Mouse (Mus musculus) liver, embryonic 11.5 days (tissue): ENCODE data around the gene Calml3. TPM values are rescaled to one million over a fixed set of nuclear protein-coding genes. Genes with fewer than 3 reads are reported as not detected.

Experiments used
- ATAC-seq: fragments of 200-750 bp; cut with Nextera tagmentation; replicated peaks from 2 replicates; pipeline ENCODE4 v1.8.0; 2017; ENCODE audit warnings: moderate number of reproducible peaks, mild to moderate bottlenecking, moderate TSS enrichment, moderate library complexity; ENCODE audit not compliant: low FRiP score
- DNase-seq: peaks from one replicate; pipeline ENCODE4 v3.0.0-alpha.2; 2017; ENCODE audit warnings: low spot score
- H3K27ac ChIP-seq: fragments of 300-500 bp; sonication (generic); 2 replicates; pipeline ENCODE4 v1.5.1; 2014; ENCODE audit warnings: mild to moderate bottlenecking, low read depth, low read length, control low read depth
- H3K27me3 ChIP-seq: fragments of 300-500 bp; sonication (generic); replicated peaks from 2 replicates; pipeline ENCODE4 v1.6.1; 2014; ENCODE audit warnings: low read length, mixed read lengths; ENCODE audit not compliant: control insufficient read depth, insufficient read depth
- H3K36me3 ChIP-seq: fragments of 300-500 bp; sonication (generic); 2 replicates; pipeline ENCODE4 v1.6.1; 2014; ENCODE audit warnings: mild to moderate bottlenecking, low read length, moderate library complexity, mixed read lengths; ENCODE audit not compliant: control insufficient read depth, insufficient read depth
- H3K4me1 ChIP-seq: fragments of 300-500 bp; sonication (generic); replicated peaks from 2 replicates; pipeline ENCODE4 v1.6.1; 2014; ENCODE audit warnings: low read length, mixed read lengths; ENCODE audit not compliant: control insufficient read depth, insufficient read depth
- H3K4me2 ChIP-seq: fragments of 300-500 bp; sonication (generic); 2 replicates; pipeline ENCODE4 v1.6.1; 2014; ENCODE audit warnings: mild to moderate bottlenecking, control low read depth, moderate library complexity
- H3K4me3 ChIP-seq: fragments of 300-500 bp; sonication (generic); 2 replicates; pipeline ENCODE4 v1.5.1; 2014; ENCODE audit warnings: low read depth, low read length, control low read depth
- H3K9ac ChIP-seq: fragments of 300-500 bp; sonication (generic); 2 replicates; pipeline ENCODE4 v1.6.1; 2014; ENCODE audit warnings: low read depth, low read length, control low read depth
- H3K9me3 ChIP-seq: fragments of 300-500 bp; sonication (generic); 2 replicates; pipeline ENCODE4 v1.6.1; 2016; ENCODE audit warnings: low read length, inconsistent platforms, mixed read lengths; ENCODE audit not compliant: control insufficient read depth
- WGBS: fragments of 180-500 bp; shearing (Covaris S2); extraction: QIAGEN DNeasy Blood & Tissue Kit; methylation state at CpG from one replicate; pipeline ENCODE4 v1.1.7; 2014; 5-methylcytosine and 5-hydroxymethylcytosine counted together
- polyA plus RNA-seq: library from polyadenylated mRNA; unstranded; fragments of >200 nt; fragmentation: Nextera tagmentation; extraction: Ambion mirVana; gene quantifications from 2 replicates; pipeline ENCODE4 v1.2.1, GENCODE M21; 2014

The Calml3 gene
- polyA plus RNA-seq, 1 experiment from 2014 or later, result 0.19 TPM

DNA sequence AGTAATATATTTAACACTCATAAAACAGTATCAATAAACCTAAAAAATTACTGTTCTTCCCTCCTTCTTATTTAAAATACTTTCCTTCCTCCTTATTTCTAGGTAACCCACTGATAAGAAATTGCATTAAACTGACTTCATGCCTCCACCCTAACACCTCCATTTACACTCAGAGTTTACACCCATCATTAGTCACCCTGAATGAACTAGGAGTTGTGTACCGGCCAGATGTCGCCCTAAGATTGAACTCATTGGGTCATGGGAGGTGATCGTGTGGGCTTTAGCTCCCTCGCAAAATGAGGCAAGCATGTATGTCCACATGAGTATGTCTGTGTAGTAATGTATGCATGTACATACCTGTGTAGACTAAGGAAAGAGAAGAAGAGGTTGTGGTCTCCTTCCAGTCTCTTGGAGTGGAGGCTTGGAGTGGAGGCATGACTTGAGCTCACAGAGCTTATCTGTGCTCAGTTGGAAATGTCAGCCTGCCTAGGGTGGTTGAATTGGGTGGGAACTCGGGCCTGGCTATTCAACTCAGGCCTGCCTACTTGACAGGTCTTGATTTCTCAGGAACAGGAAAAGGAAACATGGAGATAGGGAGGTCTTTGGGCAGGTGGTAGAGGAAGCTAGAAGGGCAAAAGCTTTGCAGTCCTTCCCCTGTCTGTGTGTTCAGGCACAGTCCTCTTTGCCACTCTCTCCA is 26.8 kb downstream of the Calml3 start:
- no peaks in the 10 kb centered on the region for H3K9me3 ChIP-seq
- WGBS, result 73% methylated on average over 5 of the region's 5 CpGs

DNA sequence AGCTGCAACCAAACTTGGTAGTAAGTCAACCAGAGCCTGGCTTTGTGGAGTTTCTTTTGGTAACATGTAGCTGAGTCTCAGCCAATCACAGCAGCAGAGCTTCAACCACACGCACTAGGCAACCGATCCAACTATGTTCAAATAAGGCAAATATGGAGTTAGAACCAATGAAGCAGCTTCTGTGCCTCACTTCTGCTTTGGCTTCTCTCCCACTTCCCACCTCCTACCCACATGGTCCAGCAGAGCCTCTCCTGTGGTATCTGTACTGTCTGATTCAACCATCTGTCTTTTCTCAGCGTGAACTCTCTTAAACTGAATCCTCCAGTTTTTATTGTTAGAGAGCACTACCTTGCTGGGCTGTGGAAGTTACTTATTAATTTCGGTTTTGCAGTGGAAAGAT is 27.7 kb downstream of the Calml3 start:
- Histone ChIP-seq H3K27me3 (no peaks in the 10 kb centered on the region), H3K27ac (no peak overlapping the region), H3K36me3 (no peaks in the 10 kb centered on the region), H3K4me1 (no peaks in the 10 kb centered on the region), H3K9ac (no peak overlapping the region), H3K9me3 (no peaks in the 10 kb centered on the region), H3K4me3 (no peak overlapping the region), H3K4me2 (no peak overlapping the region)
- 80% methylated on average over 4 of the region's 4 CpGs for WGBS
- no peak for ATAC-seq
- DNase-seq, result no peak

More for the DNA sequence above, 26.8 kb downstream of the Calml3 start:
- Histone ChIP-seq H3K9ac (no peak overlapping the region), H3K27me3 (no peaks in the 10 kb centered on the region), H3K4me3 (no peak overlapping the region), H3K36me3 (no peaks in the 10 kb centered on the region), H3K27ac (no peak overlapping the region), H3K4me1 (no peaks in the 10 kb centered on the region), H3K4me2 (no peak overlapping the region)
- ATAC-seq (no peak), DNase-seq (no peak)

DNA sequence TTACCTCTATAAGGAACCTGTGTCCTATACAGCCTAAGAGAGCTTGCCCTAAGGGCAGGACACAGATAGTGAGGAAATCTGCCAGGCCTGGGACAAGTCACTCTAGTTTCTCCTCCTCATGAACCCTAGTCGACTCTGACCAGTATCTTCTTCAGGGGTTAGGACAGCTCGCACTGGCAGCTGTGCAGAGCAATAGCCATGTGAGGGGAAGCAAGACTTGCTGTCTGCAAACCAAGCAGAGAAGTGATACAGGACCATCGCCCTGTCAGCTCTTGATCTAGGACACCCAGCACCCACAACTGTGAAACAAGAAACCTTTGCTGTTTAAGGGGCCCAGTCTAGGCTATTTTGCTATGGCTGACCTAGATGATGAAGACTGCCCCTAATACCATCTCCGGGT is 29.1 kb downstream of the Calml3 start:
- Histone ChIP-seq H3K36me3 (no peaks in the 10 kb centered on the region), H3K4me2 (no peak overlapping the region), H3K9me3 (no peaks in the 10 kb centered on the region), H3K4me1 (no peaks in the 10 kb centered on the region), H3K27me3 (no peaks in the 10 kb centered on the region), H3K9ac (no peak overlapping the region), H3K4me3 (no peak overlapping the region), H3K27ac (no peak overlapping the region)
- DNase-seq (no peak), ATAC-seq (no peak)
- WGBS, result 78% methylated on average over 4 of the region's 4 CpGs

DNA sequence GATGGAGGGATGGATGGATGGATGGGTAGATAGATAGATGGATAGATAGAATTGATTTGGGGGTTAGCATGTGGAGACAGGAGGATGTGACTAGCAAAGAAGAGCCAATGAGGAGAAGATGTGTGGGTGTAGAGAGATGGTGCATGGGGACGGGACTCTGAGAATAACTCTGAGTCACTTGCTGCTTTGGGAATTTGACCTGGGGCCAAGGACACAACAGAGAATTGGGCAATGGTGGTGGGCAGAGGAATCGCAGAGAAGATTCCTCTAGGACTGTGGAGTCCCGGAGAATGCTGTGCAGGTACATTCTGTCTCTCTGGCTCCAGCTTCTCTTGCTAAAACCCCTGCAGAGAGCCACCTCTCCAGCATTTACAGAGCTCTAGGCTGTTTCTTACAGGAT is 29.8 kb downstream of the Calml3 start:
- no peaks in the 10 kb centered on the region for H3K27me3 ChIP-seq
- no peaks in the 10 kb centered on the region for H3K9me3 ChIP-seq
- 76% methylated on average over 3 of the region's 3 CpGs for WGBS

DNA sequence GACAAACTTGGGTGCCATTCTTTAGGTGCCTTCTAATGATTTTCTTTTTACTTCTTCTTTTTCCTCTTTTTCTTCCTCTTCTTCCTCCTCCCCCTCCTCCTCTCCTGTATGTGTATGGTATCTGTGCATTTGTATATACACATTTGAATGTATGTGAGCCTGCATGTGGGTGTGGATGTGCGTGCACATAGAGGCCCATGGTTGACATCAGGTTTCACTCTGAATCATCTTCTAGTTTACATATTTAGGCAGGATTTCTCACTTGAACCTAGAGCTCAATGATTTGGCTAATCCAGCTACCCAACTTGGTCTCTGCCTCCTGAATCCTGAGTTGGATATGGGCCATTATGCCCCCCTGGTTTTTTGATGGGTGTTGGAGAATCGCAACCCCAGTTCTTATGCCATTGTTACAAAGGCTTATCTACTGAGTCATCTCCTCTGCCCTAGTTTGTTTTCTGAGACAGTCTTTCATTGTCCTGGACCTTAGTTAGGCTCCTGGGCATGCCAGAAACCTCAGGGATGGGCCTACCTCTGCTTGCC is 30.9 kb downstream of the Calml3 start:
- H3K4me3 ChIP-seq, result no peak overlapping the region
- no peaks in the 10 kb centered on the region for H3K4me1 ChIP-seq
- H3K9ac ChIP-seq, result no peak overlapping the region
- H3K9me3 ChIP-seq, result no peaks in the 10 kb centered on the region
- no peaks in the 10 kb centered on the region for H3K36me3 ChIP-seq
- 85% methylated on average over 2 of the region's 2 CpGs for WGBS
- DNase-seq, result no peak
- no peak overlapping the region for H3K4me2 ChIP-seq
- no peak for ATAC-seq
- no peak overlapping the region for H3K27ac ChIP-seq
- H3K27me3 ChIP-seq, result no peaks in the 10 kb centered on the region

More for the DNA sequence above, 29.8 kb downstream of the Calml3 start:
- Histone ChIP-seq H3K27ac (no peak overlapping the region), H3K4me2 (no peak overlapping the region), H3K4me3 (no peak overlapping the region), H3K9ac (no peak overlapping the region), H3K36me3 (no peaks in the 10 kb centered on the region), H3K4me1 (no peaks in the 10 kb centered on the region)
- DNase-seq (no peak), ATAC-seq (no peak)

DNA sequence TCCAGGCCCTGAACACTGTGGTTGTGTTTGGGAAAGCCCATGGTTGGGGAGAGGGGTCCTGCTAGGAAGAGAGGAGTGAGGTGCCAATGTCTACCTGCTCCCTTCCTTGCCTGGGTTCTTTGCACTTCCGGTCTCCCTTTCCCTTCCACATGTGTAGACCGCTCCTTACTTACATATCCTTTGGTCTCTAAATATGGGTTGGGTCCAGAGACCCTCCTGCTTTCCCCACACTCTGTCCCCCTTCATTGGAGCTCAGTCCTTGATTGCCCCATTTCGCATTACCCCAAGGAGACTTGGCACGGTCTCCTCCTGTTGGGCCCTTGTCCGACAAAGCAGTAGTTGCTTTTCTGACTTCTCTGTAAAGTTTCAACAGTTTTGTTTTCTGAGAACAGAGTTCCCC is 32.9 kb downstream of the Calml3 start:
- Histone ChIP-seq H3K4me3 (no peak overlapping the region), H3K9ac (no peak overlapping the region), H3K27me3 (no peaks in the 10 kb centered on the region), H3K4me1 (no peaks in the 10 kb centered on the region), H3K27ac (no peak overlapping the region), H3K9me3 (no peaks in the 10 kb centered on the region), H3K4me2 (no peak overlapping the region), H3K36me3 (no peaks in the 10 kb centered on the region)
- 89% methylated on average over 5 of the region's 5 CpGs for WGBS
- ATAC-seq (no peak), DNase-seq (no peak)

DNA sequence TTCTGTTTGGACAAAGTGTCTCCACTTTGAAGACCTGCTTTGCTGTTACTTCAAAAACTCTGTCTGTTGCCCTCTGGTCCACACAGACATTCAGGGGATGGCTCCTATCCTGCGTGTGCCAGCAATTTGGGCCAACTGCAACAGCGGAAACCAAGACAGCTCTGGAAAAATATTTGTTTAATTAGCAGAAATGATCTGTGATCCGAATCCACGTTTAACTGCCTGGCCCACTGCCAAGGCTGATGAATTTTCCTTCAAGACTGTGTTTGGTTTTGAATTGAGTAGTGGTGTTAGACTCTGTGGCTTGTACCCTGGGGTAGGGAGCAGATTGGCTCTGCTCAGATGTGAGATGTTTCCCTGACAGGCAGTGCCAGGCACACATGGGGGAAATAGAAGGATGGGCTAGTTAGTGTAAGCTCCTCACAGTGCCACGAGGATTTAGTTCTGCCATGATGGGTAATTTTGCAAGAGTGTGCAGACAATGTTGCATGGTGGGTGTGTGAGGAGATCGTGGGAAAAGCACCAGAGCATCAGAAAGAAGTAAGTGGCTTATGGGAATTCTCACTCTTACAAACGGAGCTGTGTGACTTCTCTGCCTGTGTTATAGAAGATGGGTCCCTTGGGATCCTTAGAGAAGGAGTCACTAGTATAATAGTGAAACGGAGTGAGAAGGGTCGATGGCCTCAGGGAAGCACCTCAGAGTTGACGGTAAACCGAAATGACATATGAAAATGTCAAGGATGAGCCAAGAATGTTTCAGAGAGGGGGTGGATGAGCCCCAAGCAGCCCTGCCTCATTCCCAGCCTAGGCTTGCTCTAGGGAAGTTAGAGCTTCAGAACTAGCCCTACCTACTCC is 33.7 kb downstream of the Calml3 start:
- DNase-seq, result no peak
- Histone ChIP-seq H3K4me1 (no peaks in the 10 kb centered on the region), H3K9me3 (no peaks in the 10 kb centered on the region), H3K27me3 (no peaks in the 10 kb centered on the region), H3K4me2 (no peak overlapping the region), H3K4me3 (no peak overlapping the region), H3K27ac (no peak overlapping the region), H3K9ac (no peak overlapping the region), H3K36me3 (no peaks in the 10 kb centered on the region)
- WGBS, result 73% methylated on average over 11 of the region's 11 CpGs
- no peak for ATAC-seq

DNA sequence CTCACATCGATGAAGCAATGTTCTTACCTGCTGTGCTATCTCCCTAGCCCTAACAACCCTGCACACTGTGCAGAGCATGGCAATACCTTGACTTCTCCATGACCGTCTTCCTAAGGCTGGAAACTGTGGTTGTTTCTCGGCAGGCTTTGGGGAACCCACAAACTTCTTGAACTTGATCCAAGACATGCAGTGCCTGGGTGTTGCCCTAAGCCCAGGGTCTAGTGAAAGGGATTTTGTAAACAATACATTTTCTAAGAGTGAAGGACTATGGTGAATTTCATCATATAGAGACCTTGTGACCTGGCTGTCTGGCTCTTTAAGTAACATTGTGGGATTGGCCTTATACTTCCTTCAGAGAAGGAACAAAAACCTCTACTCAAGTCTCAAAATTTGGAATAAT is 34.6 kb downstream of the Calml3 start:
- ATAC-seq (no peak), DNase-seq (no peak)
- H3K4me1 ChIP-seq, result no peaks in the 10 kb centered on the region
- no peaks in the 10 kb centered on the region for H3K9me3 ChIP-seq
- H3K4me2 ChIP-seq, result no peak overlapping the region
- H3K36me3 ChIP-seq, result no peaks in the 10 kb centered on the region
- H3K27me3 ChIP-seq, result no peaks in the 10 kb centered on the region
- H3K4me3 ChIP-seq, result no peak overlapping the region
- no peak overlapping the region for H3K27ac ChIP-seq
- WGBS, result 82% methylated on average over 3 of the region's 3 CpGs
- no peak overlapping the region for H3K9ac ChIP-seq
